Mouse (Mus musculus): ENCODE results near the gene Srebf2.
A peak's percentile ranks its signal among the peaks of the same experiment; 100 is the strongest.
"Not testable (repeated sequence)": the region's sequence is repeated elsewhere in the genome, so short reads cannot be mapped to it uniquely, and the experiment has no call there.

The Srebf2 gene

GRCm38 (mm10) chr15:82230098-82230611 lies 83.2 kb downstream of the Srebf2 start:
- no peak for DNase-seq

GRCm38 (mm10) chr15:82231100-82231499 lies 84.1 kb downstream of the Srebf2 start:
- no peak for DNase-seq

- peak; percentile 84 for DNase-seq
Measured at GRCm38 (mm10) chr15:82231591-82232378, 84.8 kb downstream of the Srebf2 start.

- no peak for DNase-seq
Measured at GRCm38 (mm10) chr15:82232651-82233050, 85.7 kb downstream of the Srebf2 start.

GRCm38 (mm10) chr15:82235661-82236060 lies 88.7 kb downstream of the Srebf2 start:
- DNase-seq: no peak

- DNase-seq: peak; percentile 95
Measured at GRCm38 (mm10) chr15:82236565-82236964, 89.6 kb downstream of the Srebf2 start.

- DNase-seq: no peak
Measured at GRCm38 (mm10) chr15:82243311-82243710, 96.3 kb downstream of the Srebf2 start.

GRCm38 (mm10) chr15:82243742-82244114 lies 96.7 kb downstream of the Srebf2 start:
- DNase-seq: no peak

GRCm38 (mm10) chr15:82244115-82244804 lies 97.3 kb downstream of the Srebf2 start, which contains the start of gene Cenpm:
Gene Cenpm, minus strand, starts transcription at chr15:82244748.
- DNase-seq: peak; percentile 93

GRCm38 (mm10) chr15:82244805-82245161 lies 97.8 kb downstream of the Srebf2 start:
- DNase-seq: not testable (repeated sequence)

GRCm38 (mm10) chr15:82247131-82247776 lies 100.3 kb downstream of the Srebf2 start:
- no peak for DNase-seq

GRCm38 (mm10) chr15:82251579-82251978 lies 104.6 kb downstream of the Srebf2 start:
- DNase-seq: no peak

- DNase-seq: no peak
Measured at GRCm38 (mm10) chr15:82252097-82252496, 105.1 kb downstream of the Srebf2 start, which contains the start of gene 1500009C09Rik. Gene 1500009C09Rik, plus strand, starts transcription at chr15:82252397.
